Mouse (Mus musculus): ENCODE results near the gene Lzic. TPM values are rescaled to one million over a fixed set of nuclear protein-coding genes. Genes with fewer than 3 reads are reported as not detected.

Gene Lzic
- polyA plus RNA-seq (2012; rRNA removed) = 17.8 and 20.9 TPM in 2 replicates

- Histone ChIP-seq H3K27ac (ENCODE audit: control insufficient read depth, insufficient read depth, low read depth, low read length) (peak within 1 kb of the TSS; percentile 80), H3K27me3 (ENCODE audit: control insufficient read depth, insufficient read depth, low read length) (no peaks in the 10 kb centered on the region), H3K4me3 (ENCODE audit: control insufficient read depth, low read depth, low read length) (peak within 1 kb of the TSS; percentile 95), H3K4me1 (ENCODE audit: control insufficient read depth, insufficient read depth, low read length) (peaks cover 7% of the 10 kb centered on the region), H3K36me3 (ENCODE audit: control insufficient read depth, insufficient read depth, low read length) (peaks cover 9% of the 10 kb centered on the region)
- TF ChIP-seq POLR2A (IDR thresholded peaks at IDR 0.05; ENCODE audit: control insufficient read depth, low read depth, low read length) (peak; percentile 68), CTCF (IDR thresholded peaks at IDR 0.05; ENCODE audit: control insufficient read depth, insufficient read depth, insufficient replicate concordance, low read depth, low read length) (0 out of 2 replicates have a peak, but pooled peaks have one; percentile 4)
Measured at GRCm38 (mm10) chr4:149485053-149485824, at the start of gene Lzic, which contains the start of gene Nmnat1. Lzic (plus strand) TSS chr4:149485229. Nmnat1 (minus strand) TSS chr4:149485202.

GRCm38 (mm10) chr4:149440576-149440975 lies 44.5 kb upstream of the Lzic start:
- TF ChIP-seq POLR2A (IDR thresholded peaks at IDR 0.05; ENCODE audit: control insufficient read depth, low read depth, low read length) = no peak
- TF ChIP-seq CTCF (IDR thresholded peaks at IDR 0.05; ENCODE audit: control insufficient read depth, insufficient read depth, insufficient replicate concordance, low read depth, low read length) = no peak
- no peaks in the 10 kb centered on the region for H3K27me3 ChIP-seq (ENCODE audit: control insufficient read depth, insufficient read depth, low read length)

GRCm38 (mm10) chr4:149442436-149442835 lies 42.6 kb upstream of the Lzic start:
- Histone ChIP-seq H3K27me3 (ENCODE audit: control insufficient read depth, insufficient read depth, low read length) (no peaks in the 10 kb centered on the region), H3K4me1 (ENCODE audit: control insufficient read depth, insufficient read depth, low read length) (no peaks in the 10 kb centered on the region; the same call in none of the 2 replicates), H3K27ac (ENCODE audit: control insufficient read depth, insufficient read depth, low read depth, low read length) (no peak overlapping the region), H3K4me3 (ENCODE audit: control insufficient read depth, low read depth, low read length) (no peak overlapping the region), H3K36me3 (ENCODE audit: control insufficient read depth, insufficient read depth, low read length) (no peaks in the 10 kb centered on the region)
- TF ChIP-seq CTCF (IDR thresholded peaks at IDR 0.05; ENCODE audit: control insufficient read depth, insufficient read depth, insufficient replicate concordance, low read depth, low read length) = no peak
- TF ChIP-seq POLR2A (IDR thresholded peaks at IDR 0.05; ENCODE audit: control insufficient read depth, low read depth, low read length) = no peak

More at GRCm38 (mm10) chr4:149440576-149440975, 44.5 kb upstream of the Lzic start:
- H3K4me1 ChIP-seq (ENCODE audit: control insufficient read depth, insufficient read depth, low read length) = no peaks in the 10 kb centered on the region; the same call in 1 of the 2 replicates
- H3K27ac ChIP-seq (ENCODE audit: control insufficient read depth, insufficient read depth, low read depth, low read length) = no peak overlapping the region
- no peak overlapping the region for H3K4me3 ChIP-seq (ENCODE audit: control insufficient read depth, low read depth, low read length)
- H3K36me3 ChIP-seq (ENCODE audit: control insufficient read depth, insufficient read depth, low read length) = no peaks in the 10 kb centered on the region

GRCm38 (mm10) chr4:149444465-149444864 lies 40.6 kb upstream of the Lzic start:
- Histone ChIP-seq H3K36me3 (ENCODE audit: control insufficient read depth, insufficient read depth, low read length) (no peaks in the 10 kb centered on the region), H3K27ac (ENCODE audit: control insufficient read depth, insufficient read depth, low read depth, low read length) (no peak overlapping the region), H3K27me3 (ENCODE audit: control insufficient read depth, insufficient read depth, low read length) (no peaks in the 10 kb centered on the region), H3K4me1 (ENCODE audit: control insufficient read depth, insufficient read depth, low read length) (no peaks in the 10 kb centered on the region; the same call in none of the 2 replicates), H3K4me3 (ENCODE audit: control insufficient read depth, low read depth, low read length) (no peak overlapping the region)
- TF ChIP-seq POLR2A (IDR thresholded peaks at IDR 0.05; ENCODE audit: control insufficient read depth, low read depth, low read length) = no peak

- TF ChIP-seq CTCF (IDR thresholded peaks at IDR 0.05; ENCODE audit: control insufficient read depth, insufficient read depth, insufficient replicate concordance, low read depth, low read length) (peak; percentile 74; the same call in 1 of the 2 replicates), POLR2A (IDR thresholded peaks at IDR 0.05; ENCODE audit: control insufficient read depth, low read depth, low read length) (no peak)
- no peaks in the 10 kb centered on the region; the same call in none of the 2 replicates for H3K4me1 ChIP-seq (ENCODE audit: control insufficient read depth, insufficient read depth, low read length)
- peak overlapping the region; percentile 35; the same call in 1 of the 2 replicates for H3K27ac ChIP-seq (ENCODE audit: control insufficient read depth, insufficient read depth, low read depth, low read length)
- peak overlapping the region; percentile 56 for H3K4me3 ChIP-seq (ENCODE audit: control insufficient read depth, low read depth, low read length)
- no peaks in the 10 kb centered on the region for H3K27me3 ChIP-seq (ENCODE audit: control insufficient read depth, insufficient read depth, low read length)
- no peaks in the 10 kb centered on the region for H3K36me3 ChIP-seq (ENCODE audit: control insufficient read depth, insufficient read depth, low read length)
Measured at GRCm38 (mm10) chr4:149444964-149445701, 39.9 kb upstream of the Lzic start.

GRCm38 (mm10) chr4:149445868-149446267 lies 39.2 kb upstream of the Lzic start:
- no peak overlapping the region for H3K4me3 ChIP-seq (ENCODE audit: control insufficient read depth, low read depth, low read length)

GRCm38 (mm10) chr4:149446309-149446708 lies 38.7 kb upstream of the Lzic start:
- H3K4me1 ChIP-seq (ENCODE audit: control insufficient read depth, insufficient read depth, low read length) = no peaks in the 10 kb centered on the region; the same call in none of the 2 replicates
- no peak overlapping the region for H3K4me3 ChIP-seq (ENCODE audit: control insufficient read depth, low read depth, low read length)
- H3K36me3 ChIP-seq (ENCODE audit: control insufficient read depth, insufficient read depth, low read length) = no peaks in the 10 kb centered on the region
- H3K27ac ChIP-seq (ENCODE audit: control insufficient read depth, insufficient read depth, low read depth, low read length) = no peak overlapping the region
- no peaks in the 10 kb centered on the region for H3K27me3 ChIP-seq (ENCODE audit: control insufficient read depth, insufficient read depth, low read length)
- TF ChIP-seq CTCF (IDR thresholded peaks at IDR 0.05; ENCODE audit: control insufficient read depth, insufficient read depth, insufficient replicate concordance, low read depth, low read length) (no peak), POLR2A (IDR thresholded peaks at IDR 0.05; ENCODE audit: control insufficient read depth, low read depth, low read length) (no peak)

More at GRCm38 (mm10) chr4:149445868-149446267, 39.2 kb upstream of the Lzic start:
- H3K36me3 ChIP-seq (ENCODE audit: control insufficient read depth, insufficient read depth, low read length) = no peaks in the 10 kb centered on the region
- no peaks in the 10 kb centered on the region for H3K27me3 ChIP-seq (ENCODE audit: control insufficient read depth, insufficient read depth, low read length)
- H3K4me1 ChIP-seq (ENCODE audit: control insufficient read depth, insufficient read depth, low read length) = no peaks in the 10 kb centered on the region; the same call in none of the 2 replicates
- TF ChIP-seq POLR2A (IDR thresholded peaks at IDR 0.05; ENCODE audit: control insufficient read depth, low read depth, low read length) (no peak), CTCF (IDR thresholded peaks at IDR 0.05; ENCODE audit: control insufficient read depth, insufficient read depth, insufficient replicate concordance, low read depth, low read length) (no peak)
- no peak overlapping the region for H3K27ac ChIP-seq (ENCODE audit: control insufficient read depth, insufficient read depth, low read depth, low read length)

Measured in testis, adult 2 months (tissue).